Mouse (Mus musculus) G1E-ER4 (cell line): ENCODE results near the gene Angptl2. TPM values are rescaled to one million over a fixed set of nuclear protein-coding genes. Genes with fewer than 3 reads are reported as not detected.

ENCODE experiments used
- GATA1 ChIP-seq: IDR thresholded peaks from one replicate; pipeline ENCODE4 v1.8.0; 2012; ENCODE audit warnings: low read length, inconsistent platforms
- polyA plus RNA-seq: library from polyadenylated mRNA; stranded (reverse); fragments of >175 nt; gene quantifications from 2 replicates; pipeline ENCODE4 v1.2.3, GENCODE M21; 2012

Angptl2 gene
- polyA plus RNA-seq, 1 experiment: not detected

DNA sequence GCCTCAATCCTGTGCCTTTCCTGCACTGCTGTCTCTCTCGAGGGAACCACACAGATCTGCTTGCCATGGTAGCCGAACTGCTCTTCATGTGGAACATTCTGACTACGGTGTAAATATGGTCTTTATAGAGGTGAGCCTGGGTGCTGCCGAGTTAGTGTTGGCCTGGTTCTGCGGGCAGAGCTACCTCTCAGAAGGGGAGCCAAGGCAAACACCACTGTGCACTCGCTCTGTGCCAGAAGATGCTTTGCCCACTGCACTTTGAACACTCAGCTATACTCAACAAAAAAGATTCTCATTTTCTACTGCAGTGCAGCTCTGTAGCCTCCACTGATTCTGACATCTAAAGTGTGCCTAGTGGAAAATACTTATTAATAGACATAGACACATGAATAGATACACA, 21.7 kb downstream of the Angptl2 start:
- no peak for TF ChIP-seq GATA1

DNA sequence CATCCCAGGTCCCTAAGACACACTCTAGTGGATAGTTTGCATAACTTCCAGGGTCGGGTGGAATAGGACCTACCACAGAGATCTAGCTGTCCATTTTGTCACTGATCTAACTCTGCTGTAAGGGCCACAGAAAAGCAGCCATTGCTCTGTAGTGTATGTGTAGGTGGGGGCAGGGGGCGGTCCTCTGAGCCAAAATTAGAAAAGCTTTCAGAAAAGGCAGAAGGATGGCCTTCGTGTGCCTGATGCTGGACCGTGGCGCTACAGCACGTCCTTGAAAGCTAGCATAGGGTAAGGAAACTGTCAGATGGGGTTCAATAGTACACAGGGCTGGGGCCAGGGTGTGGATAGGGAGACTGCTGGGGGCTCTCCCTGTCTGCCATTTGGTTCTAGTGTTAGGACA, 29.0 kb downstream of the Angptl2 start:
- no peak for TF ChIP-seq GATA1

DNA sequence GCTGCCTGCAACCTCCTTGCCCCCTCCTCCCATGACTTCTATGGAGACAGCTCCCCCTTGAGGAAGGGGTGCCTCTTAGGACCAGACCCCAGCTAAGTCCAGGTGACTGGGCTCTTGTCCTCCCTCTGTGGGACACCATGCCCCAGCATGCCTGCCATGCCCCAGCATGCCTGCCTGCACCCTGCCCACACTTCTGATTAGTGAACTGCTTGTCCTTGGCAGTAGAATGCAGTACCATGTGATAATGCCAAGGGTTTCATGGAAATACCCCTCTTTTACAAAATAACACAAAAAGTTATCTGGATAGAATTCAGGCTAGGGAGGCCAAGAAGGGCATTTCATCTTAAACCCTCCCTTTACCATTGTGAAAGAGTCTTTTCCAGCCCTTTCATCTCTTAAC, 29.5 kb downstream of the Angptl2 start:
- no peak for TF ChIP-seq GATA1

DNA sequence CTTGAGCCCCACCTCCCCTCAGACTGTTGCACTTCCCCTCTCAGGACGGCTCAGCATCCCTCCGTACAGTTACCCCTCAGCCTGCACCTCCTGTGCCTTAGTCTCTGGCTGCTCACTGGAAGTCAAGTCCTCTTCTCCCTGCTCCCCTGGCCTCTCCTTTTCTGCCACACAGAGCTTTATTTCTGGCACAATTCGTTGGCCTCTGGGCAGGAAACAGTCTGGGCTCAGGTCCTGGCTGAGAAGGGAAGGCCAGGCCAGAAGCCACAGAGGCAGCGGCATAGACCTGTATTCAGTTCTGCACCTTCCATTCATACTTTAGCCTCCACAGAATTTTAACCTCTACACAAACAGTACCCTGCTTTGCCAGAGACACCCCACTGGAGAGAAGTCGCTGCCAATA, 31.0 kb downstream of the Angptl2 start:
- no peak for TF ChIP-seq GATA1

DNA sequence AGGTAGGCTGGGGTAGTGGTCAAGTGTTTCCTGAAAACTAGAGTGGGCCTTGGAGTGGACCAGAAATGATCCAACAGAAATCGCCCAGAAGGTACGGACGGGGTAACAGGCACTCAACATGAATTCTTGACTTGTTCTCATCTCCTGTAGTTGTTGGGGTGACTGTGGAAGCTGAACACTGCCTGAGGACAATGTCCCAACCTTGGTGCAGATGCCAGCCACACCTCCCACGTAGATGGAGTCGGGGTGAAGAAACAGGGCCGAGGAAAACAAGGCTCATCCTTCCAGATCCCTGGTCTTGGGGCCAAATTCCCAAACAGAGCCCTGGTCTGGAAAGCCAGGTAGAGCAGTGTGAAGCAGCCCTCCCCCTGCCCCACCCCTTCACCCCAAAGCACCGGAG, 32.7 kb downstream of the Angptl2 start:
- TF ChIP-seq GATA1: no peak

DNA sequence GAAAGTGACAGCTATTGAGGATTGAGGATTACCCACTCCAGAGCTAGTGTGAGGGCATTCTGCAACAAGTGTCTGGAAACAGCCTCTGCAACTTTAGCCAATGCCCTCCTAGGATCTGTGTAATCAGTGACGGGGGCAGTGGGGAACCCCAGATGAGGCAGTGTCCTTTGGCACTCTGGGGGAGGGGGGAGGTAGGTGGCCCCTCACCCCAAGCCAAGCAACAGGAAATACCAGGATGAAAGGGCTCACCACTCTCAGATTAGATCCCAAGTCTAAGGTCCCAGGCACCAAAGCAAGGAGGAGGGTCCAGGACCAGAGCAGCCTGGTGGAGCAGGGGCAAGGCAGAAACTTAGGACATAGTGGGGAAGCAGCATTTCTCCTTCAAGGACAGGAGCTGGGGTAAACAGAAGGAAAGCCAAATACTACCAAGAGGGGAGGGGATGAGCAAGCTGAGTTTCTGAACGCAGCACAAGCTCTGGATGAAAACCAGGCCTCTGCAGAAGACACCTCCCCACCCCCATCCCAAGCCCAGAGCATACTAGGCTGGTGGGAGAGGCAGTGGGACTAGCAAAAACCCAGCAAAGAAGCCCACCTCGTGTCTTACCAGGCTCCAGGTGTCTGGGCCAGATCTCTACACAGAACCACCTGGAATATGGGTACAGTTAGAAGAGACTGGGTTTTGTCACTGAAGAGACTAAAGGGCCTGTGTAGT, 34.2 kb downstream of the Angptl2 start:
- TF ChIP-seq GATA1: no peak

DNA sequence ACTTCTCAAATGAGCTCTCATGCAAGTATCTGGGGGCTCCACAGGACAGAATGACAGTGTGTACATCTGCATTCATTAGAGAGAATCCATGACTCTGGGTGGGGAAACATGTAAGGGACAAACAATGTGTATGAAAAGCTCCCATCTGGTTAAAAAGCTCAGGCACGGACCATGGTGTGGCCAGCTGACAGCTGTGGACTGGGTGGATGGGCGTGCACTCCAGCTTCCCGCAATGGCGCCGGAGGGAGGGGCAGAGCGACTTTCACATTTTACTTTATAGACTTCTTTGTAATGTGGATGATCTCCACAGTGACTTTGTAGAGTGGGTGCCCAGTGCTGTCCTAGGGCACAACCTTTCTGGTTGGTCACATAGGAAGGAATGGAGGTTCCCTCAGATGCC, 36.9 kb downstream of the Angptl2 start:
- no peak for TF ChIP-seq GATA1

DNA sequence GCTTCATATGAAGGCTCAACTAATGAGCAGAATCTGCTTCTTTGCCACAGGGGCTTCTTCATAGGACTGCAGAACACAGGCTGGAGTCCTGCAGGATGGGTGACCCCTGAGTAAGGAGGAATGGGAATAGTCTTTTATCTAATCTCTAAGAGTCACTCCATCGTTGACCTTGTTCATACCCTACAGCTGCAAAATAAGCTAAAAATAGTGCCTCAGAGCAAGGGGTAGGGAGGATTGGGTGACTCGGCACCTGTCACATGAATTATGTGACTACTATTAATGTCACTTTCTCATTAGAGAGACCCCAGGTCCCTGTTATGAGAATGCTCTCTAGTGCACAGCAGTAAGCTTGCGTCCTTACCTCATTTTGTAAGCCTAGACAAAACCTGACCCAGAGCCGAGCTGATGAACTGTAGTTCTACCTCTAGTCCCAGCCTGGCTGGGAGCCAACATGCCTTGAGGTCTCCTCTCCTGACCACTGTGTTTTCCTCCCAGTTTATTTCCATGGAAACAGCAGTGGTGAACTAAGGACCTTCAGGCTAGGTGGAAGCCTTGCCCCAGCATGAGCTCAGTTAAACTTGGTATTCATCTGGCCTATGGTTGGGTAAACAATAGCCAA, 37.8 kb downstream of the Angptl2 start:
- no peak for TF ChIP-seq GATA1

DNA sequence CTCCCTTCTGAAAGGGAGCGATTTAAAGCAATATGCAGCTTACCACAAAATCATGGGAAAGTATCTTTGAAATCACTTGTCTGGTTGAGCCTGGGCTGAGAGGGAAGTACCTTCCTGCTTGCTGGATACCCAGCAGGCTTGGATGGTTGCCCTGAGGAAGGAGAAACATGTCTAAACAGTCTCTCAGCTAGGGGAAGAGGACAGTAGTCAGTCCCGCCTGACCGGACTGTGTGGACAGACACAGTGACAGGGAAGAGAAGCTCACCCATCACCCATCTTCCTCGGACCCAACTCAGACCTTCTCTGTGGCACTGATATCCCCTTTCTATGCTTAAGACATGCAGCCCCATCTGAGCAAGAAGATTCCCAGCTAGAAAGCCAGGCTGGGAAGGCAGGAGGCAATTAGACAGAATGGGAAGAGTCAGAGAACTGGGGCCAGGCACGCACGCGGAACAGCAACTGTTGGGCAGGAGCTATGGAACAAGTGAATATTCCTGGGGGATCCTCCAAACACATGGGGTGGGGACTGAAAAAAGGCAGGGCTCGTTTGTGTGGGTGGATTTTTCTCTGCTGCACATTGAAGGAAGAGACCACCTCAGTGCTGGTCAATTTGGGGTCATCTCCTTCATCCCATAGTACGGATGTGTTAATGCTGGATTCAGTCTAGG, 38.6 kb downstream of the Angptl2 start:
- no peak for TF ChIP-seq GATA1

DNA sequence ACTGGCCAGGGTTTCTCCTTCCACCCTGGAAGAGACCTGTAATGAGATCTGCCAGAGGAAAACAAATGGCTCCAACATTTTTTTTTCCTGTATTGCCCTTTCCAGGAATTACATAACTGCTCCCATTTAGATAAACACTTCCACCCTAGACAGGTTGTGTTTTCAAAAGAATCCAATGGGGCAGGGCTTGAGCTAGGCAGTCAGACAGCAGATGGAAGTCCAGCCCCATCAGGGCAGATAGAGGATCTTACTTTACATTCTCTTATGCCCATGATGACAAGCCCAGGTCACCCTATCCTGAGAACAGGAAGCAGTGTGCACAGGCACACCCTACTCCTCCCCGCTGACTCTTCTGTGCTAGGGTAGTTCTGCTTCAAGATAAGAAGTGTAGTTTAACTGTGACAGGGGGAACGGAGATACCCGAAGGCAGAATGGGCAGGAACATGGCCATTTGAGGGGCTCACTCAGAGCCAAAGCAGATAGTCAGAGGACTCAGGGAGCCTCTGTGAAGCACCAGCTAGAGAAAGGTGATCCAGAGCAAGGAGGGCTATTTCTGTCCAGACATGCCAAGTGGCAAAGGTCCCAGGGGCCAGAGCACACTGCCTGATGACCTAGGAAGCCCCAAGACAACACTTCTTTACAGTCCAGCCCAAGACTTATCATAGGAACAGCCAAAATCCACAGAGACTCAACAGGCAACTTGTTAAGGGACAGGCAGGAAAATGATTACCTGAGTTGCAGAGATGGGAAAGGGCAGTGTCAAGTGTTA, 41.1 kb downstream of the Angptl2 start:
- peak; percentile 38 for TF ChIP-seq GATA1

DNA sequence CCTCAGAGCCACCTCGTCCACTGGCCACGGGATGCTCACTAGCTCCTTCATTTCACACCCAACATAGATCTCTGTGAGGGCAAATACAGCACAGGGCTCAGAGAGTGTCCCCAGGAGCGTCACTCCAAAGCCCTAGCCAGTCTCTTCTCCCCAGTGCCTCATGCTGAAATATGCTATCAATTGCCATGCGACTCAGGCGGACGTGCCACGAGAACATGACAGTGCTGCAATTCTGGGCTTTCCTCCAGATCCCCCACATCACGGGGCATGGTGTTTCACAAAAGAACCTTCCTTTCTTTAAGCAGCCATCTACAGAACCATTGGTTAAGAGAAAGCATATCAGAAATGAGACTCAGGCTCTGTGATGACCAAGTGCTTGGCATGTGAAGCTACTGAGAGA, 44.9 kb downstream of the Angptl2 start:
- no peak for TF ChIP-seq GATA1

DNA sequence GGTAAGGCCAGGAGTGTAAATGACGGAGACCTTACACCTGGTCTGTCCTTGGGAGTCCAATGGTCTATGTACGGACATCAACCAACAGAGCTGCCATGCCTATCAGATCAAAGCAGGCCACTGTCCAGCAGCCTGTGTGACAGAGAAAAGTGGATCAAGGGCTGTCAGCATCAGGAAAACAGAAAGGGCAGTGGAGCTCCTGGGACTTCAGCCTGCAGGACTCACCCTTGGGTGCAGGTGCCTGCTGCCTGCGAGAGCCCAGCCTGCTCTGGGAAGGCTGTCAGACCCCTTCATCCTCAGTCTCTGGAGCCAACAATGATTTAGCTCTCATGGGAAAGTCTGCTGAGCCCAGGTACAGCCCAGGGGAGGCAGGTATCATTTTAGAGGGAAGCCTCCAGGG, 45.6 kb downstream of the Angptl2 start:
- no peak for TF ChIP-seq GATA1

DNA sequence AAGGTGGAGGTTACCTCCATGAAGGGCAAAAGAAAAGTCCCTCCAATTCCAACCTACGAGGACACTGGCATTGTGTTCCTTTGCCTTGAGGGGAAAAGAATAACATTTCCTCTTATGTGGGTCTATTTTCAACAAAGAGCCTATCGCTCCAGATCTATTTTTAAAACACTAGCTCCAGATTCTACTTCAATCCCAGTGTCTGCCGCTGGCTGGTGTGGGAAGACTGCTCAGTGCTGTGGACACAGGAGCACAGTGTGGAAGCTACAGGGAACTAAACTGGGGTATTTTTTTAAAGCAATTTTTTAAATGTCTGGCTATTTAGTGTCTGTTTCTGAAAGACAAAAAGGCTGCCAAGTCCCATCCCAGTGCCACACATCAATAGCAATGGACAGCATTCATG, 49.9 kb downstream of the Angptl2 start:
- no peak for TF ChIP-seq GATA1

DNA sequence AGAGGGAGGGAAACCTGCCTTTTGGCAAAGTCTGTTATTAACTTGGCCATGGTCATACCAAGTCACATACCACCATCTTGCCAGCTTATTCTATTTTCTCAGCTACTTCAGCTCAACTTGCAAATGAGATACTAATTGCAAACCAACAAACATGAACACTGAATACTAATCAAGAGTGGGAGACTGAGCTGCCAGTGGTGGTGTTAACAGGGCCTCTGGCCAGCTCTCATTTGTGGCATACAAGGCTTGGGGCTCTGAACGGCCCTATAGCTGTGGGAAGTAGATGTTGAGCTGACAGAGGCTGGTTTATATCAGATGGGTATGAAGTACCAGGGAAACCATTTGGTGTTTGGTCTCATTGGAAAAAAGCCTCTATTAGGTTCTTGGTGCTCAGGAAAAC, 51.2 kb downstream of the Angptl2 start:
- no peak for TF ChIP-seq GATA1

DNA sequence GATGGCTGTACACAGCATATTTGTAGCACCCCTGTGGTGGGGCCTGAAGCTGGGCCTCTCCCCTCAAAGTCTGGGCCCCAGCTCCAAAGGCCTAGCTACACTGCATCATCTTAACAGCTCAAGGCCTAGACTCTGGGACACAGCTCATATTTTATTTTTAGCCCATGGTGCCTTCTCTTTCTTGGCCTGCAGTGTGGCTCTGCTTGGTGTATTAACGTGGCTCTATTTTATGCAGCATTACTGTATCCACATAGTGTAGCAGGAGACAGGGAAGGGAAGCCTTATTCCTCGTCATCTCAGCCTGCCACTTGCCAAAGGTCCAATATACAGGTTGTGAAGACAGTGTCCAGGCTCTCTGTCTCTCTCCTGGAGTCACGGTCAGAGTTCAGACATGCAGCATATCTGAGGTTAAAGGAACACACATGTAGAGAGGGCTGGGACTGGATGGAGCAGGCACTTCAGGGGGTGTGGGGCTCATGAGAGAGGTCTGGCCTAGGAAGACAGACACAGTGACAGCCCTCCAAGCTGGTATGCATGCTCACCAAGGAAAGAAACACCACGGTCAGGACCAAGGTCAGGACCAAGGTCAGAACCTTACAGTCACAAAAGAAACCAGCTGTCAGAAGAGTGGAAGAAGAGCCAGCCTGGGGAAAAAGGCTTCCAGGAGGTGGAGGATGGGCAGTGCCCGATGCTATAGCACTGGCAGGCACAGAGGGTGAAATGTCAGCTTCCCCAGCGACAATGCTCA, 52.7 kb downstream of the Angptl2 start:
- no peak for TF ChIP-seq GATA1

DNA sequence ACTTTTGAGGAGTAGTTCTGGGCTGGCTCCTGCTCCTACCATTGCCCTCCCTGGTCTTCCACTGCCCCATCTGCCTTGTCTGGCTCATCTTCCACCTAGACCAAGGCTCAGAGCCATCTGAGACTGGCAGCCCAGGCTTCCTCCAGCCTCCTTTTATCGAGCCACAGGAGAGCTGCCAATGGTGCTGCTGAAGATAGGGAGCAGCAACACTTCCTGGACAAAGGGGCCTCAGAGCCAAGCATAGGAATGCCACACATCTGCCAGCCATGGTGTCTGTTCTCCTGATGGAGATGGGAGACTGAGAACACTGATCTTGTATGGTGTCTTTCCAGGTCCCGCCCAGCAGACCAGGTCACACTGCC, 53.2 kb downstream of the Angptl2 start:
- no peak for TF ChIP-seq GATA1

DNA sequence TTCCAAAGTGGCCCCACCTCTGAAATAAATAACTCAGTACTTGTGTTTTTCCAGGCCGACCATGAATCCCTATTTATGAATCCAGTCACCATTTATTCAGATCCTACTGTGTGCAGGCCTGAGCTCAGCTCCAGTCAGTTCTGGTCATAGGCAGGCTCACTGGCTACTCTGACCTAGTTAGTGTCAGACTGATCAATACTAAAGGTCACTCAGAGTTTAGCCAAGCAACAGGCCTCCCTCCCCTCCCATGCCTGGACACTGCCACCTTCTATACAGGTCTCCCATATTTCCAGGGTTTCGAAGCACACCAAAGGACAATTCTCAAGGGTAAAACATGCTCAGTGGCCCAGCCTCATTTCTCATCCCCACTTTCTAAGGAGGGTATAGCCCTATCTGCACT, 54.7 kb downstream of the Angptl2 start:
- TF ChIP-seq GATA1: no peak
